Comparison of ENCODE assay signal across 10 mouse cellular contexts in genomic region chr1:87855522-87855921, GRCm38 (mm10). TPM values are rescaled to one million over a fixed set of nuclear protein-coding genes. Genes with fewer than 3 reads are reported as not detected.
A peak's percentile ranks its signal among the peaks of the same experiment; 100 is the strongest.
DNase-seq lines count a peak whose midpoint lies in the region; ATAC-seq lines count a peak whose summit lies in the region.
"Had no signal": no experiment of that assay in that cellular context is flagged by ENCODE, and none has a peak within 500 bp of the region (broad histone marks: within the 10 kb centered on the region; RNA-seq: fewer than 3 reads in every experiment).

No protein-coding gene starts in this region.

- ATAC-seq in heart, embryonic 13.5 days (ENCODE audit: extremely low read depth, insufficient number of reproducible peaks, low FRiP score, low TSS enrichment): no peak
- ATAC-seq in megakaryocyte, adult 5-6 weeks (ENCODE audit: poor library complexity, severe bottlenecking): no peak
- ATAC-seq in embryonic facial prominence, embryonic 13.5 days (ENCODE audit: insufficient number of reproducible peaks, insufficient read depth, low FRiP score, low TSS enrichment, low read depth): no peak
- ATAC-seq in neural tube, embryonic 14.5 days (ENCODE audit: low read depth): no peak
- no peak for ATAC-seq in monocyte, adult 5-6 weeks (replicated peaks; ENCODE audit: insufficient number of reproducible peaks, low FRiP score, low TSS enrichment, poor library complexity, severe bottlenecking)

- H3K36me3 ChIP-seq in heart, embryonic 13.5 days: no peaks in the 10 kb centered on the region
- H3K36me3 ChIP-seq in megakaryocyte, embryonic 14.5 days (replicated peaks; ENCODE audit: low read length): peaks cover 22% of the 10 kb centered on the region
- no peaks in the 10 kb centered on the region for H3K36me3 ChIP-seq in embryonic facial prominence, embryonic 13.5 days
- H3K36me3 ChIP-seq in neural tube, embryonic 14.5 days (ENCODE audit: control insufficient read depth, insufficient read depth, low read length): no peaks in the 10 kb centered on the region

- no peak for DNase-seq in heart, postnatal 4 days
- DNase-seq: kidney, adult 2 months; lung, adult 2 months had no signal

- no peak overlapping the region for H3K9ac ChIP-seq in heart, embryonic 13.5 days
- H3K9ac ChIP-seq in embryonic facial prominence, embryonic 13.5 days: peak overlapping the region; percentile 17; the same call in 1 of the 2 replicates
- H3K9ac ChIP-seq in neural tube, embryonic 14.5 days (replicated peaks; ENCODE audit: low read depth, low read length): no peak overlapping the region

- peaks cover 53% of the 10 kb centered on the region for H3K4me1 ChIP-seq in heart, embryonic 13.5 days
- H3K4me1 ChIP-seq in megakaryocyte, embryonic 14.5 days: peaks cover 80% of the 10 kb centered on the region
- peaks cover 27% of the 10 kb centered on the region for H3K4me1 ChIP-seq in embryonic facial prominence, embryonic 13.5 days
- peaks cover 12% of the 10 kb centered on the region for H3K4me1 ChIP-seq in neural tube, embryonic 14.5 days (ENCODE audit: control insufficient read depth, insufficient read depth, low read length)

- H3K4me3 ChIP-seq in heart, embryonic 13.5 days: peak overlapping the region; percentile 99; the same call in 1 of the 2 replicates
- H3K4me3 ChIP-seq in megakaryocyte, embryonic 14.5 days (replicated peaks): peak overlapping the region; percentile 100
- no peak overlapping the region for H3K4me3 ChIP-seq in embryonic facial prominence, embryonic 13.5 days
- H3K4me3 ChIP-seq in neural tube, embryonic 14.5 days (ENCODE audit: low read depth, low read length): no peak overlapping the region

- WGBS in heart, embryonic 13.5 days: 85% methylated on average over 1 of the region's 1 CpGs
- WGBS in embryonic facial prominence, embryonic 13.5 days: 85% methylated on average over 1 of the region's 1 CpGs
- WGBS in neural tube, embryonic 14.5 days: 95% methylated on average over 1 of the region's 1 CpGs

- H3K27me3 ChIP-seq in heart, embryonic 13.5 days (replicated peaks): no peaks in the 10 kb centered on the region
- H3K27me3 ChIP-seq in megakaryocyte, embryonic 14.5 days (replicated peaks): no peaks in the 10 kb centered on the region
- no peaks in the 10 kb centered on the region for H3K27me3 ChIP-seq in embryonic facial prominence, embryonic 13.5 days
- no peaks in the 10 kb centered on the region for H3K27me3 ChIP-seq in neural tube, embryonic 14.5 days (ENCODE audit: control insufficient read depth, insufficient read depth, low read length)

- H3K9me3 ChIP-seq in heart, embryonic 13.5 days: no peaks in the 10 kb centered on the region
- H3K9me3 ChIP-seq in megakaryocyte, embryonic 14.5 days: no peaks in the 10 kb centered on the region
- H3K9me3 ChIP-seq in embryonic facial prominence, embryonic 13.5 days: no peaks in the 10 kb centered on the region
- H3K9me3 ChIP-seq in neural tube, embryonic 14.5 days (ENCODE audit: control insufficient read depth, low read length): no peaks in the 10 kb centered on the region

- no peak overlapping the region for H3K4me2 ChIP-seq in heart, embryonic 13.5 days
- no peak overlapping the region for H3K4me2 ChIP-seq in embryonic facial prominence, embryonic 13.5 days
- peak overlapping the region; percentile 88; the same call in 1 of the 2 replicates for H3K4me2 ChIP-seq in neural tube, embryonic 14.5 days (ENCODE audit: low read depth, low read length)

- H3K27ac ChIP-seq in heart, embryonic 13.5 days (replicated peaks): no peak overlapping the region
- no peak overlapping the region for H3K27ac ChIP-seq in embryonic facial prominence, embryonic 13.5 days
- no peak overlapping the region for H3K27ac ChIP-seq in neural tube, embryonic 14.5 days (ENCODE audit: low read depth, low read length)
- H3K27ac ChIP-seq: stomach, postnatal 0 days had no signal

RNA-seq across cellular contexts. Expression of gene Dgkd, which starts 2.4 kb away (rescaled TPM):
- 20.0 and 20.4 TPM in 2 replicates for polyA plus RNA-seq in heart, embryonic 13.5 days (2015; fragmentation: Nextera tagmentation; extraction: Ambion mirVana)
- total RNA-seq in heart, postnatal 4 days (2021): 10 to 100 TPM; 53.4 to 55.2 TPM
- polyA plus RNA-seq in megakaryocyte, embryonic 14.5 days (2012; ENCODE audit: insufficient read depth, low replicate concordance): 10.9 and 24.3 TPM in 2 replicates
- total RNA-seq in megakaryocyte, adult 5-6 weeks (2015): 52.2 and 73.5 TPM in 2 replicates
- 59.7 and 63.8 TPM in 2 replicates for total RNA-seq in megakaryocyte, adult 5-6 weeks (2017)
- polyA plus RNA-seq in embryonic facial prominence, embryonic 13.5 days (2015; fragmentation: Nextera tagmentation; extraction: Ambion mirVana): 28.8 and 33.0 TPM in 2 replicates
- polyA plus RNA-seq in neural tube, embryonic 14.5 days (2014; fragmentation: Nextera tagmentation; extraction: Ambion mirVana): 56.4 and 58.2 TPM in 2 replicates
- 98.9 to 146 TPM (median 146 TPM) in 3 replicates for total RNA-seq in monocyte, adult 5-6 weeks (2017)

RNA-seq across cellular contexts. Expression of gene Sag, which starts 52.0 kb away (rescaled TPM):
- polyA plus RNA-seq in heart, embryonic 13.5 days (2015; fragmentation: Nextera tagmentation; extraction: Ambion mirVana): 0.70 and 0.82 TPM in 2 replicates
- under 1 TPM; 0.33 to 0.45 TPM for total RNA-seq in heart, postnatal 4 days (2021)
- polyA plus RNA-seq in megakaryocyte, embryonic 14.5 days (2012; ENCODE audit: insufficient read depth, low replicate concordance): not detected in 2 replicates
- 0.46 and 0.85 TPM in 2 replicates for total RNA-seq in megakaryocyte, adult 5-6 weeks (2015)
- total RNA-seq in megakaryocyte, adult 5-6 weeks (2017): 1.3 and 1.5 TPM in 2 replicates
- polyA plus RNA-seq in embryonic facial prominence, embryonic 13.5 days (2015; fragmentation: Nextera tagmentation; extraction: Ambion mirVana): 2.1 and 3.2 TPM in 2 replicates
- polyA plus RNA-seq in neural tube, embryonic 14.5 days (2014; fragmentation: Nextera tagmentation; extraction: Ambion mirVana): 2.2 and 3.2 TPM in 2 replicates
- total RNA-seq in monocyte, adult 5-6 weeks (2017): 2.8 to 3.6 TPM (median 3.5 TPM) in 3 replicates

Comparison
In these comparisons a context has a peak if more than half of its experiments do, and no peak if none do; other contexts are left out.
1. H3K4me3 ChIP-seq: peak in heart, embryonic 13.5 days (single experiment) and megakaryocyte, embryonic 14.5 days (single experiment); none in embryonic facial prominence, embryonic 13.5 days (single experiment) and neural tube, embryonic 14.5 days (single experiment).